Mouse (Mus musculus) forebrain, embryonic 12.5 days (tissue): ENCODE data around the gene Mtmr12. TPM values are rescaled to one million over a fixed set of nuclear protein-coding genes. Genes with fewer than 3 reads are reported as not detected.

Experiments used
- ATAC-seq: fragments of 200-750 bp; cut with Nextera tagmentation; 2 replicates; pipeline ENCODE4 v1.8.0; 2017; ENCODE audit warnings: moderate TSS enrichment; ENCODE audit not compliant: low FRiP score
- H3K27ac ChIP-seq: fragments of 300-500 bp; sonication (generic); 2 replicates; pipeline ENCODE4 v1.5.1; 2016; ENCODE audit warnings: mild to moderate bottlenecking
- H3K27me3 ChIP-seq: fragments of 300-500 bp; sonication (generic); 2 replicates; pipeline ENCODE4 v1.6.1; 2016; ENCODE audit warnings: mild to moderate bottlenecking
- H3K36me3 ChIP-seq: fragments of 300-500 bp; sonication (generic); replicated peaks from 2 replicates; pipeline ENCODE4 v1.6.1; 2016; ENCODE audit warnings: mild to moderate bottlenecking
- H3K4me1 ChIP-seq: fragments of 300-500 bp; sonication (generic); 2 replicates; pipeline ENCODE4 v1.6.1; 2016
- H3K4me2 ChIP-seq: fragments of 300-500 bp; sonication (generic); 2 replicates; pipeline ENCODE4 v1.6.1; 2016; ENCODE audit warnings: mild to moderate bottlenecking, moderate library complexity
- H3K4me3 ChIP-seq: fragments of 300-500 bp; sonication (generic); replicated peaks from 2 replicates; pipeline ENCODE4 v1.5.1; 2016; ENCODE audit warnings: mild to moderate bottlenecking
- H3K9ac ChIP-seq: fragments of 300-500 bp; sonication (generic); 2 replicates; pipeline ENCODE4 v1.6.1; 2016; ENCODE audit warnings: mild to moderate bottlenecking
- H3K9me3 ChIP-seq: fragments of 300-500 bp; sonication (generic); 2 replicates; pipeline ENCODE4 v1.6.1; 2016
- WGBS: fragments of 180-500 bp; shearing (Covaris S2); methylation state at CpG from one replicate; pipeline ENCODE4 v1.1.7; 2016; 5-methylcytosine and 5-hydroxymethylcytosine counted together
- polyA plus RNA-seq: library from polyadenylated mRNA; unstranded; fragments of >200 nt; fragmentation: Nextera tagmentation; extraction: Ambion mirVana; gene quantifications from 2 replicates; pipeline ENCODE4 v1.2.1, GENCODE M21; 2016

Mtmr12 gene
- polyA plus RNA-seq, 1 experiment from 2014 or later, result 15.7 TPM

- no peak overlapping the region for H3K4me2 ChIP-seq
- no peaks in the 10 kb centered on the region for H3K9me3 ChIP-seq
- H3K4me3 ChIP-seq, result no peak overlapping the region
- H3K9ac ChIP-seq, result no peak overlapping the region
- no peak for ATAC-seq
- no peaks in the 10 kb centered on the region for H3K27me3 ChIP-seq
- H3K36me3 ChIP-seq, result peaks cover 17% of the 10 kb centered on the region
- WGBS, result 58% methylated on average over 10 of the region's 10 CpGs
- peaks cover 15% of the 10 kb centered on the region; the same call in 1 of the 2 replicates for H3K4me1 ChIP-seq
- H3K27ac ChIP-seq, result no peak overlapping the region
These were observed 24.9 kb downstream of the Mtmr12 start for GRCm38 (mm10) chr15:12229603-12230242.

- Histone ChIP-seq H3K4me2 (no peak overlapping the region), H3K36me3 (peaks cover 19% of the 10 kb centered on the region), H3K27me3 (no peaks in the 10 kb centered on the region), H3K4me1 (peaks cover 15% of the 10 kb centered on the region; the same call in 1 of the 2 replicates), H3K27ac (no peak overlapping the region), H3K9ac (no peak overlapping the region), H3K9me3 (no peaks in the 10 kb centered on the region), H3K4me3 (no peak overlapping the region)
- WGBS, result 61% methylated on average over 12 of the region's 12 CpGs
- peak; percentile 30; the same call in 1 of the 2 replicates for ATAC-seq
These were observed 25.6 kb downstream of the Mtmr12 start for GRCm38 (mm10) chr15:12230243-12230935.

- H3K36me3 ChIP-seq, result peaks cover 26% of the 10 kb centered on the region
- H3K4me1 ChIP-seq, result peaks cover 15% of the 10 kb centered on the region; the same call in 1 of the 2 replicates
- no peak overlapping the region for H3K4me2 ChIP-seq
- H3K9me3 ChIP-seq, result no peaks in the 10 kb centered on the region
- H3K4me3 ChIP-seq, result no peak overlapping the region
- no peak overlapping the region for H3K27ac ChIP-seq
- H3K9ac ChIP-seq, result no peak overlapping the region
- WGBS, result 79% methylated on average over 6 of the region's 6 CpGs
- H3K27me3 ChIP-seq, result no peaks in the 10 kb centered on the region
- no peak for ATAC-seq
These were observed 26.6 kb downstream of the Mtmr12 start for GRCm38 (mm10) chr15:12231462-12231861.

GRCm38 (mm10) chr15:12232429-12232828, 27.6 kb downstream of the Mtmr12 start:
- H3K27ac ChIP-seq, result no peak overlapping the region
- H3K27me3 ChIP-seq, result no peaks in the 10 kb centered on the region
- no peak overlapping the region for H3K4me3 ChIP-seq
- peaks cover 15% of the 10 kb centered on the region; the same call in 1 of the 2 replicates for H3K4me1 ChIP-seq
- no peak overlapping the region for H3K4me2 ChIP-seq
- WGBS, result 85% methylated on average over 11 of the region's 11 CpGs
- H3K9ac ChIP-seq, result no peak overlapping the region
- ATAC-seq, result no peak
- no peaks in the 10 kb centered on the region for H3K9me3 ChIP-seq
- H3K36me3 ChIP-seq, result peaks cover 30% of the 10 kb centered on the region

GRCm38 (mm10) chr15:12233021-12233420, 28.2 kb downstream of the Mtmr12 start:
- H3K9ac ChIP-seq, result no peak overlapping the region
- H3K4me2 ChIP-seq, result no peak overlapping the region
- H3K36me3 ChIP-seq, result peaks cover 34% of the 10 kb centered on the region
- ATAC-seq, result no peak
- no peaks in the 10 kb centered on the region for H3K9me3 ChIP-seq
- peaks cover 11% of the 10 kb centered on the region; the same call in 1 of the 2 replicates for H3K4me1 ChIP-seq
- no peak overlapping the region for H3K4me3 ChIP-seq
- WGBS, result 90% methylated on average over 4 of the region's 4 CpGs
- H3K27ac ChIP-seq, result no peak overlapping the region
- H3K27me3 ChIP-seq, result no peaks in the 10 kb centered on the region

- H3K27me3 ChIP-seq, result no peaks in the 10 kb centered on the region
- peaks cover under 1% of the 10 kb centered on the region; the same call in 1 of the 2 replicates for H3K4me1 ChIP-seq
- no peak overlapping the region for H3K9ac ChIP-seq
- H3K4me3 ChIP-seq, result no peak overlapping the region
- H3K36me3 ChIP-seq, result peaks cover 54% of the 10 kb centered on the region
- H3K9me3 ChIP-seq, result no peaks in the 10 kb centered on the region
- no peak overlapping the region for H3K4me2 ChIP-seq
- no peak for ATAC-seq
- no peak overlapping the region for H3K27ac ChIP-seq
- WGBS, result 31% methylated on average over 1 of the region's 1 CpGs
These were observed 30.7 kb downstream of the Mtmr12 start for GRCm38 (mm10) chr15:12235559-12235958.

GRCm38 (mm10) chr15:12235983-12236382, 31.2 kb downstream of the Mtmr12 start:
- 38% methylated on average over 4 of the region's 4 CpGs for WGBS
- no peak overlapping the region for H3K4me2 ChIP-seq
- H3K4me1 ChIP-seq, result no peaks in the 10 kb centered on the region
- H3K4me3 ChIP-seq, result no peak overlapping the region
- H3K36me3 ChIP-seq, result peaks cover 55% of the 10 kb centered on the region
- no peak overlapping the region for H3K9ac ChIP-seq
- no peak for ATAC-seq
- H3K27me3 ChIP-seq, result no peaks in the 10 kb centered on the region
- no peak overlapping the region for H3K27ac ChIP-seq
- H3K9me3 ChIP-seq, result no peaks in the 10 kb centered on the region

GRCm38 (mm10) chr15:12236961-12237360, 32.1 kb downstream of the Mtmr12 start:
- no peaks in the 10 kb centered on the region for H3K4me1 ChIP-seq
- ATAC-seq, result no peak
- H3K27me3 ChIP-seq, result no peaks in the 10 kb centered on the region
- H3K27ac ChIP-seq, result no peak overlapping the region
- H3K9me3 ChIP-seq, result no peaks in the 10 kb centered on the region
- 96% methylated on average over 2 of the region's 2 CpGs for WGBS
- no peak overlapping the region for H3K9ac ChIP-seq
- H3K4me2 ChIP-seq, result no peak overlapping the region
- H3K4me3 ChIP-seq, result no peak overlapping the region
- peaks cover 55% of the 10 kb centered on the region for H3K36me3 ChIP-seq

- H3K9me3 ChIP-seq, result no peaks in the 10 kb centered on the region
- WGBS, result 93% methylated on average over 4 of the region's 4 CpGs
- no peak overlapping the region for H3K4me2 ChIP-seq
- H3K4me1 ChIP-seq, result no peaks in the 10 kb centered on the region
- H3K9ac ChIP-seq, result no peak overlapping the region
- H3K27ac ChIP-seq, result no peak overlapping the region
- no peaks in the 10 kb centered on the region for H3K27me3 ChIP-seq
- peaks cover 53% of the 10 kb centered on the region for H3K36me3 ChIP-seq
- H3K4me3 ChIP-seq, result no peak overlapping the region
- no peak for ATAC-seq
These were observed 32.7 kb downstream of the Mtmr12 start for GRCm38 (mm10) chr15:12237539-12237938.

GRCm38 (mm10) chr15:12238337-12238736, 33.5 kb downstream of the Mtmr12 start:
- Histone ChIP-seq H3K9me3 (no peaks in the 10 kb centered on the region), H3K4me3 (no peak overlapping the region), H3K4me2 (no peak overlapping the region), H3K9ac (no peak overlapping the region), H3K36me3 (peaks cover 45% of the 10 kb centered on the region), H3K27ac (no peak overlapping the region), H3K4me1 (no peaks in the 10 kb centered on the region), H3K27me3 (no peaks in the 10 kb centered on the region)
- ATAC-seq, result no peak
- WGBS, result 83% methylated on average over 6 of the region's 6 CpGs

- H3K9me3 ChIP-seq, result no peaks in the 10 kb centered on the region
- H3K27ac ChIP-seq, result no peak overlapping the region
- peaks cover 44% of the 10 kb centered on the region for H3K36me3 ChIP-seq
- ATAC-seq, result no peak
- no peak overlapping the region for H3K4me3 ChIP-seq
- H3K9ac ChIP-seq, result no peak overlapping the region
- H3K4me2 ChIP-seq, result no peak overlapping the region
- H3K4me1 ChIP-seq, result no peaks in the 10 kb centered on the region
- WGBS, result 94% methylated on average over 3 of the region's 3 CpGs
- no peaks in the 10 kb centered on the region for H3K27me3 ChIP-seq
These were observed 36.0 kb downstream of the Mtmr12 start for GRCm38 (mm10) chr15:12240705-12241328.

GRCm38 (mm10) chr15:12243792-12244191, 39.0 kb downstream of the Mtmr12 start:
- Histone ChIP-seq H3K9me3 (no peaks in the 10 kb centered on the region), H3K4me3 (no peak overlapping the region), H3K27me3 (no peaks in the 10 kb centered on the region), H3K4me2 (no peak overlapping the region), H3K4me1 (peaks cover 14% of the 10 kb centered on the region), H3K27ac (no peak overlapping the region), H3K36me3 (peaks cover 23% of the 10 kb centered on the region), H3K9ac (no peak overlapping the region)
- no peak for ATAC-seq
- WGBS, result 83% methylated on average over 3 of the region's 3 CpGs
